In genomic region chr2:74781386-74781785, GRCm38 (mm10) we compare ENCODE assay signal across 25 mouse cellular contexts. TPM values are rescaled to one million over a fixed set of nuclear protein-coding genes. Genes with fewer than 3 reads are reported as not detected.
"Had no signal": no experiment of that assay in that cellular context is flagged by ENCODE, and none has a peak within 500 bp of the region (broad histone marks: within the 10 kb centered on the region; RNA-seq: fewer than 3 reads in every experiment).

No protein-coding gene starts in this region.

- H3K27me3 ChIP-seq: lung, embryonic 15.5 days; neural tube, embryonic 13.5 days; neural tube, embryonic 15.5 days had no signal

- H3K4me3 ChIP-seq: lung, embryonic 15.5 days; midbrain, embryonic 13.5 days; myocyte; neural tube, embryonic 13.5 days; neural tube, embryonic 15.5 days had no signal

- H3K4me1 ChIP-seq: lung, embryonic 15.5 days; midbrain, embryonic 13.5 days; neural tube, embryonic 13.5 days; neural tube, embryonic 15.5 days had no signal

- ATAC-seq: liver, postnatal 0 days; lung, postnatal 0 days; midbrain, embryonic 13.5 days; midbrain, embryonic 16.5 days had no signal

- H3K9ac ChIP-seq: liver, postnatal 0 days; lung, embryonic 15.5 days; midbrain, embryonic 13.5 days; neural tube, embryonic 13.5 days; neural tube, embryonic 15.5 days had no signal

- H3K27ac ChIP-seq: lung, embryonic 15.5 days; macrophage; midbrain, embryonic 13.5 days; neural tube, embryonic 13.5 days; neural tube, embryonic 15.5 days had no signal

- DNase-seq: liver, postnatal 0 days; lung, adult 2 months; lung, postnatal 14 days; lung, postnatal 36 days; retina, postnatal 1 day; right cerebral cortex, adult 18-20 months; right cerebral cortex, postnatal 25 days; right cerebral cortex, postnatal 4 days; spleen, adult 18-20 months; thymus, adult 18-20 months; thymus, postnatal 14 days; thymus, postnatal 36 days had no signal

- H3K9me3 ChIP-seq: lung, embryonic 15.5 days; midbrain, embryonic 13.5 days; neural tube, embryonic 13.5 days; neural tube, embryonic 15.5 days had no signal

- H3K4me2 ChIP-seq: lung, embryonic 15.5 days; midbrain, embryonic 11.5 days; midbrain, embryonic 13.5 days; neural tube, embryonic 13.5 days; neural tube, embryonic 15.5 days had no signal

- H3K36me3 ChIP-seq: lung, embryonic 15.5 days; midbrain, embryonic 13.5 days; neural tube, embryonic 13.5 days; neural tube, embryonic 15.5 days had no signal

RNA-seq across cellular contexts. Expression of gene Hoxd1, which starts 18.6 kb away (rescaled TPM):
- polyA plus RNA-seq: liver, postnatal 0 days; lung, adult 2 months; lung, embryonic 15.5 days; lung, postnatal 0 days; macrophage; midbrain, embryonic 11.5 days; midbrain, embryonic 16.5 days; myocyte; small intestine, adult 2 months; stomach, embryonic 14.5 days; stomach, embryonic 16.5 days; thymus, postnatal 0 days had no signal

RNA-seq across cellular contexts. Expression of gene Gm28230, which starts 54.9 kb away (rescaled TPM):
- polyA plus RNA-seq: liver, postnatal 0 days; lung, postnatal 0 days; macrophage; midbrain, embryonic 11.5 days; midbrain, embryonic 13.5 days; midbrain, embryonic 16.5 days; myocyte; thymus, postnatal 0 days had no signal
